Mouse (Mus musculus) heart, postnatal 10 days (tissue): ENCODE results near the gene Gm10160. TPM values are rescaled to one million over a fixed set of nuclear protein-coding genes. Genes with fewer than 3 reads are reported as not detected.

Experiments
- DNase-seq, 2 experiments: peaks; one replicate each; pipeline ENCODE4 v3.0.0; 2021
- intact Hi-C: fragments of 180-260 bp; cut with DNase I; formaldehyde crosslinking; loops from one replicate; pipeline ENCODE4 v1.15.1; 2025
- total RNA-seq, 2 experiments: library from RNA; stranded (reverse); gene quantifications; 2 replicates each; pipeline ENCODE4 v1.2.3; 2021

The Gm10160 gene
- not detected for total RNA-seq

GRCm38 (mm10) chr7:81855694-81856093 is at the start of gene Gm10160:
Gm10160 (minus strand) TSS chr7:81855794.
- no peak for DNase-seq
- intact Hi-C loops = no loop called here

GRCm38 (mm10) chr7:81904926-81905325 is 49.3 kb upstream of the Gm10160 start:
- intact Hi-C loops = no loop called here
- no peak for DNase-seq

GRCm38 (mm10) chr7:81904094-81904493 is 48.5 kb upstream of the Gm10160 start:
- intact Hi-C loops = no loop called here
- DNase-seq = no peak

GRCm38 (mm10) chr7:81899361-81899760 is 43.8 kb upstream of the Gm10160 start:
- intact Hi-C loops = no loop called here
- DNase-seq = no peak

GRCm38 (mm10) chr7:81885128-81885527 is 29.5 kb upstream of the Gm10160 start:
- intact Hi-C loops = no loop called here
- no peak for DNase-seq

GRCm38 (mm10) chr7:81881600-81881999 is 26.0 kb upstream of the Gm10160 start:
- DNase-seq = no peak
- intact Hi-C loops = no loop called here

GRCm38 (mm10) chr7:81880797-81881196 is 25.2 kb upstream of the Gm10160 start:
- DNase-seq = no peak
- intact Hi-C loops = no loop called here

- intact Hi-C loops = no loop called here
- DNase-seq = no peak
Observed at GRCm38 (mm10) chr7:81880286-81880685, 24.7 kb upstream of the Gm10160 start.

GRCm38 (mm10) chr7:81875372-81875771 is 19.8 kb upstream of the Gm10160 start:
- intact Hi-C loops = no loop called here
- DNase-seq = no peak

GRCm38 (mm10) chr7:81874636-81875035 is 19.0 kb upstream of the Gm10160 start:
- intact Hi-C loops = loop anchor here (5.0 kb wide), 1 partner anchor 87 kb away; the partner anchor contains the start of gene 3110040N11Rik
- DNase-seq = no peak

GRCm38 (mm10) chr7:81873807-81874206 is 18.2 kb upstream of the Gm10160 start:
- intact Hi-C loops = loop anchor here (5.0 kb wide), 1 partner anchor 87 kb away; the partner anchor contains the start of gene 3110040N11Rik
- DNase-seq = no peak

- intact Hi-C loops = loop anchor here (5.0 kb wide), 1 partner anchor 85 kb away; the partner anchor contains the start of gene 3110040N11Rik
Observed at GRCm38 (mm10) chr7:81872493-81873013, 17.0 kb upstream of the Gm10160 start.

GRCm38 (mm10) chr7:81868158-81868557 is 12.6 kb upstream of the Gm10160 start:
- intact Hi-C loops = loop anchor here (1.0 to 10.0 kb wide), 4 partner anchors 64 to 407 kb away; partner anchors contain the start of gene Hdgfl3
- peak; percentile 70 to 81 for DNase-seq

More at GRCm38 (mm10) chr7:81872493-81873013, 17.0 kb upstream of the Gm10160 start:
- no peak for DNase-seq

- no peak for DNase-seq
- intact Hi-C loops = loop anchor here (5.0 to 10.0 kb wide), 3 partner anchors 65 to 407 kb away; partner anchors contain the start of gene Hdgfl3
Observed at GRCm38 (mm10) chr7:81867231-81867930, 11.8 kb upstream of the Gm10160 start.

GRCm38 (mm10) chr7:81865937-81866336 is 10.3 kb upstream of the Gm10160 start:
- intact Hi-C loops = loop anchor here (5.0 to 10.0 kb wide), 3 partner anchors 66 to 409 kb away; partner anchors contain the start of gene Hdgfl3

GRCm38 (mm10) chr7:81864552-81864951 is 9.0 kb upstream of the Gm10160 start:
- intact Hi-C loops = loop anchor here (10.0 kb wide), 2 partner anchors 250 to 410 kb away; no protein-coding TSS in a partner anchor
- no peak for DNase-seq

More at GRCm38 (mm10) chr7:81865937-81866336, 10.3 kb upstream of the Gm10160 start:
- DNase-seq = no peak

GRCm38 (mm10) chr7:81862587-81863583 is 7.3 kb upstream of the Gm10160 start:
- intact Hi-C loops = loop anchor here (10.0 kb wide), 2 partner anchors 252 to 412 kb away; no protein-coding TSS in a partner anchor
- peak in 1 of 2 experiments; percentile 45 for DNase-seq

GRCm38 (mm10) chr7:81861921-81862320 is 6.3 kb upstream of the Gm10160 start:
- intact Hi-C loops = loop anchor here (10.0 kb wide), 2 partner anchors 253 to 413 kb away; no protein-coding TSS in a partner anchor
- no peak for DNase-seq

- intact Hi-C loops = loop anchor here (10.0 kb wide), 2 partner anchors 253 to 413 kb away; no protein-coding TSS in a partner anchor
- DNase-seq = no peak
Observed at GRCm38 (mm10) chr7:81861461-81861860, 5.9 kb upstream of the Gm10160 start.

GRCm38 (mm10) chr7:81860996-81861395 is 5.4 kb upstream of the Gm10160 start:
- intact Hi-C loops = loop anchor here (10.0 kb wide), 2 partner anchors 254 to 414 kb away; no protein-coding TSS in a partner anchor

More at GRCm38 (mm10) chr7:81860996-81861395, 5.4 kb upstream of the Gm10160 start:
- no peak for DNase-seq
